Mouse (Mus musculus) CD4-positive, CD25-positive, alpha-beta regulatory T cell, adult 4 months (primary cell): Measurements from ENCODE around the gene Ccdc187. TPM values are rescaled to one million over a fixed set of nuclear protein-coding genes. Genes with fewer than 3 reads are reported as not detected.

Experiments used
- ATAC-seq: one replicate; pipeline ENCODE4 v1.8.0; 2017
- polyA plus RNA-seq, 2 experiments: library from polyadenylated mRNA; unstranded; fragments of 100-300 nt; shearing (Covaris generic); gene quantifications; one replicate each; pipeline ENCODE4 v1.2.1; 2017

Gene Ccdc187
- polyA plus RNA-seq, 2 experiments from 2014 or later = not detected

DNA sequence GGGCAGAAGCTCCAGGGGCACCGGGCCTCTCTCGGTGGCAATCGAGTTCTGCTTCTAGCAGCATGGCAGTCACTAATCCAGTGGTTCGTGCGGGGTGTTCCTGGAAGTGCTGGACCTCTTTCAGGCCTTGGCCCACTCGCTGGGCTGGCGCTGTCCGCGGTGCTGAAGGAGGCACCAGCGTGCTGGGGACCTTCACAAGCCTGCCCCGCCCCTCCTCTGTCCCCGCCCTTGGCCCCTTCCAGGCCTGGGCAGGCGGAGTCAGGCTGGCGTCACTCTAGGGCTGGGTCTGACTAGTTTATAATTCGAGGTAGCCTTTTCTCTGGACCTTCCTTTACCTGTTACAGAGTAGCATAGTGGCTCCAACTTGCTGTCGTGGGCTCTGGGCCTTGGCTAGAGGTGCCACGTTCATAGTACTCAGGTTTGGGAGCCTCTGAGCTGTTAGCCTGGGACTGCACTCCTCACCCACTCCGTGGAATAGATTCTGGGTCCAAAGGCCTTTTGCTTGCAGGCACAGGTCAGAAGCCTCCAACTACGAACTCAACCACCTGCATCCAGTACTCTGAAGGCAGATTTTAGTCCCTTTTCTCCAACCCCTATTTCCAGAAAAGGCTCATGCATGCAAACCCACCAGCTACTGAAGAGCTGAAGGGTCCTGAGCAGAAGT lies 86.1 kb downstream of the Ccdc187 start, which contains the start of gene Lhx3:
Gene Lhx3, minus strand, starts transcription at position 164 of the 664 bp plus-strand sequence.
- ATAC-seq = no peak

DNA sequence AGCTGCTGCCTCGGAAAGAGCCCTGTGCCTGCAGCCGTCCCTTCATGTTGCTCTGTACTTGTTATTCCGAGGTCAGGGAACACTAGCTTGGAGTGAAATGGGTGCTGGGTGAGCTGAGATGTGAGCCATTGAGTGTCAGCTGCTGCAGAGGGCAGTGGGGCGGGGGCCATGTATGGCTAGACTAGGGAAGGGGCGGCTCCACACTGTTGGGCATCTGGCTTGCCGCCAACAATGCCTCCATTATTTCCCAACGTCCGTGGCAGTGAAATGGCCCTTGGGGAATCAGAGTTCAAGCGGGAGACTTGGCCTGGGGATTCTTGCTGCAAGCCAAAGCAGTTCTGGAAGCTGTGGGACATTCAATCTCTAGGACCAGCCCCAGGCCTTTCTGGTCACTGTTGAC lies 86.8 kb downstream of the Ccdc187 start:
- ATAC-seq = no peak

DNA sequence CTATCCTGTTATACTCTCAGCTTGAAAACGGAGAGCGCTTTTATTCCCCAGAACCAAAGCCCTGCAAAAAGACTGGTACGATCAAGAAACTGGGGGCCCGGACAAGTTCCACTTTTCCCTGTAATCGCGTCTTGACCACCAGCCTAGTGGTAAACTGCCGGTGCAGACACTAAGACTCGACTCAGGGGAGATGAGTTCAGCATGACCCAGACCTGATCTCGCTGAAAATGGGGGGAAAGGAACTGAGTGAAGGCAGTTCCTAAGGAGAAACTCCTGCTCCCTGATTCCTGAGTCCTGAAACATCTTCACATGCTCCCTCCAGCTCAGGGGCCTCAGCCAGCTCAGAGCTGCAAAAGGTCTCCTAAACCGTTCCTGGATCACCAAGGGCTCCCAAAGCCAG lies 88.6 kb downstream of the Ccdc187 start:
- no peak for ATAC-seq

DNA sequence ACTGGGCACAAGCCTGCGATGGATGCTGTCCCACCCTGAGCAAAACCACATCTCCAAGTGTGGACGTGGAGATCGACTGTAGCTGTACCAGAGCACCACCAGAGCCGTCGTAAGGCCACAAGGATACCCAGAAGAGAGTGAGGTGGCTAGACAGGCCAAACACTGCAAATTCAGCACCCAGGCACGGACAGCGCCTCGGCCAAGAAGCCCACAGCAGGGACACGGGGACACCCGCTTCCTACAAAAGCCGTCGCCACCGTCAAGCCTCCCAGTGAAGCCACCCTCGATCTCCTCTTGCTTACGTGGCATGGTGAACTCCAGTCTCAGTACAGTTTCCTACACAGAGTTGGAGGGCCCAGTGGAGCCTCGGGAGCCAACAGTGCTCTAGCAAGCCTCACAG lies 89.2 kb downstream of the Ccdc187 start:
- ATAC-seq = no peak

DNA sequence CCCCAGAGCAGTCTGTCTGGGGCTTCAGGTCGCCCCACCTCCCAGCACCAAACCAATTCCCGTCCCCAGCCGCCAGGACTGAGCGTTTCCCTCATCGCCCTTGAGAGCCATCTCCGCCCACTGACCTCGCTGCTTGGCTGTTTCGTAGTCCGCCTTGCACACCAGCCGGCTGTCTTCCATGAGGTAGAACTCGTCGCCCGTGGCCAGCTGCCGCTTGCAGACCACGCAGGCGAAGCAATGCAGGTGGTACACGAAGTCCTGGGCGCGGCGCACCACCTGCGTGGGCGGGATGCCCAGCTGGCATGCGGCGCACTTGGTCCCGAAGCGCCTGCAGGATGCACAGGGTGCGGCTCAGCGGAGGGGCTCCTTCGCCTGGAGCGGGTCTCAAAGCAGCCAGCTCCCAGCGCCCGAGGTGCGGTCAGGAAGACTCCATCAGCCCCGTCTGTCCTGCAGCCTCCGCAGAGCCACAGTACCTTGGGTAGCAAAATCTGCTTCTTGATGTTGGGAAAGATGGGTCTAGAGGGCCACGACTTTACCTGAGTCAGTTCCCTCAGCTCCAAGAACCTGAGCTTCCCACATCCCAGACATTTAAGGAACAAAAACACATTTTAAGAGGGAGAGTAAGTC lies 91.4 kb downstream of the Ccdc187 start:
- no peak for ATAC-seq

- ATAC-seq = no peak
These were observed 92.2 kb downstream of the Ccdc187 start for GRCm38 (mm10) chr2:26201926-26202848.

- no peak for ATAC-seq
These were observed 95.9 kb downstream of the Ccdc187 start for GRCm38 (mm10) chr2:26198488-26198887.

DNA sequence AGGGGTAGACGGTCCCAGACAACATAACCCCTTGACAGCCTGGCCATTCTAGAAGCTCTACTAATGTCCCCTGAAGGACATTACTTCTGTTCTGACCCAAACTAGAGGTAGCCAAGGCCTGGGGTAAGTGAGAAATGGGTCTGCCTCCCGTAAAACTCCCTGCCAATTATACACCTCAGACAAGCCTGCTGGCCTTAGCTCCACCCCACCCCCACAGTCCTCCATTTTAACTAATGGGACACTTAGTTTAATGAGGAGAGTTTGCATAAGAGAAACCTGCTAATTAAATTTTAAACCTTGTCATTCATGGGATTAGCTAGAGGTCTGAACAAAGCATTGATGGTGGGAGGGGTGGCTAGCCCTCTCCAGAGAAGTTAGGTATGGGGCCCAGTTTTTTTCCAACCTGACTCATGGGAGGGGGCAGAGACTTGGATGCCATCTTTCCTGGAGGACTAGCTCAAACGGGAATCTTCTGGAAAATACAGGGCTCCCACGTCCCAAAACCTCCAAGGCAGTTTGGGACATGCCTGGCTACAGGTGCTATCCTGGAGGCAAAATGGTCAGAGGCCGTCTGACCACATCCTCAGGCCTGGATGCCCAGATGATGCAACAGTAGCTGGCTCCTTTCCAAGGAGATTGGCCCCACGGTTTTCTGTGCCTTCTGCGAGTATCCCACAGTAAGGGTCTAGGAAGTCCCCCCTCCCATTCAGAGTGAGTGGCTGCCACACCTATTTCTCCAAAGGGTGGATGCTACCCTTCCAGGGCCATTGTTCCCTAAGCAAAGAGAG lies 99.6 kb downstream of the Ccdc187 start:
- ATAC-seq = no peak

Other genes with a start within 250 kb of the Ccdc187 start
- under 1 TPM; 0.44 to 0.75 TPM for gene Nacc2, start 171.3 kb downstream of the Ccdc187 start, polyA plus RNA-seq
- not detected for gene Lhx3, start 86.3 kb downstream of the Ccdc187 start, polyA plus RNA-seq
- 1 to 10 TPM; 2.0 to 2.1 TPM for gene Qsox2, start 57.0 kb downstream of the Ccdc187 start, polyA plus RNA-seq
- gene Gpsm1, start 21.0 kb upstream of the Ccdc187 start, polyA plus RNA-seq = 1 to 10 TPM; 3.3 to 4.9 TPM
- gene Dnlz, start 57.6 kb upstream of the Ccdc187 start, polyA plus RNA-seq = 1 to 10 TPM; 6.4 to 7.1 TPM
- under 1 TPM; 0.65 to 0.85 TPM for gene Card9, start 66.4 kb upstream of the Ccdc187 start, polyA plus RNA-seq
- 10 to 100 TPM; 25.6 to 56.4 TPM for gene Snapc4, start 86.1 kb upstream of the Ccdc187 start, polyA plus RNA-seq
- 10 to 100 TPM; 38.2 to 38.9 TPM for gene Entr1, start 94.8 kb upstream of the Ccdc187 start, polyA plus RNA-seq
- 100 to 1,000 TPM in 1 of 2 experiments, 10 to 100 TPM in 1; 84.7 to 128 TPM for gene Pmpca, start 94.8 kb upstream of the Ccdc187 start, polyA plus RNA-seq
- 10 to 100 TPM in 1 of 2 experiments, 1 to 10 TPM in 1; 9.7 to 17.9 TPM for gene Inpp5e, start 114.6 kb upstream of the Ccdc187 start, polyA plus RNA-seq
- 10 to 100 TPM; 24.8 to 31.7 TPM for gene Sec16a, start 150.7 kb upstream of the Ccdc187 start, polyA plus RNA-seq
- 10 to 100 TPM; 21.9 to 33.0 TPM for gene Notch1, start 222.1 kb upstream of the Ccdc187 start, polyA plus RNA-seq